Mouse (Mus musculus): ENCODE measurements at regions not wholly inside any gene's neighbourhood (a gene's known extent, or its start where the extent isn't known, plus 50 kb on each side); places are given as distances from the start of the nearest gene placed in this dataset.

GRCm38 (mm10) chr2:74349809-74350208 lies 229.4 kb downstream of the Lnpk start:
- Histone ChIP-seq H3K9ac (no peak overlapping the region), H3K4me2 (no peak overlapping the region), H3K4me1 (replicated peaks) (no peaks in the 10 kb centered on the region; the same call in 1 of the 2 replicates), H3K27me3 (no peaks in the 10 kb centered on the region), H3K27ac (no peak overlapping the region), H3K36me3 (no peaks in the 10 kb centered on the region), H3K9me3 (replicated peaks) (no peaks in the 10 kb centered on the region), H3K4me3 (no peak overlapping the region)
- WGBS: 75% methylated on average over 6 of the region's 6 CpGs
- ATAC-seq (replicated peaks; ENCODE audit: insufficient number of reproducible peaks, insufficient read depth, low FRiP score, low read depth): no peak

GRCm38 (mm10) chr2:74306301-74306700 lies 272.9 kb downstream of the Lnpk start:
- 76% methylated on average over 9 of the region's 9 CpGs for WGBS

GRCm38 (mm10) chr2:74300885-74301451 lies 278.3 kb downstream of the Lnpk start:
- no peak overlapping the region for H3K9ac ChIP-seq
- WGBS: 19% methylated on average over 9 of the region's 9 CpGs
- H3K9me3 ChIP-seq (replicated peaks): no peaks in the 10 kb centered on the region

More at GRCm38 (mm10) chr2:74306301-74306700, 272.9 kb downstream of the Lnpk start:
- no peak overlapping the region for H3K4me2 ChIP-seq
- no peaks in the 10 kb centered on the region for H3K4me1 ChIP-seq (replicated peaks)
- no peak overlapping the region for H3K4me3 ChIP-seq
- H3K27me3 ChIP-seq: peaks cover 5% of the 10 kb centered on the region; the same call in 1 of the 2 replicates
- no peaks in the 10 kb centered on the region for H3K9me3 ChIP-seq (replicated peaks)
- H3K9ac ChIP-seq: no peak overlapping the region
- ATAC-seq (replicated peaks; ENCODE audit: insufficient number of reproducible peaks, insufficient read depth, low FRiP score, low read depth): no peak
- no peak overlapping the region for H3K27ac ChIP-seq
- no peaks in the 10 kb centered on the region for H3K36me3 ChIP-seq

GRCm38 (mm10) chr2:74300366-74300791 lies 278.9 kb downstream of the Lnpk start:
- 1% methylated on average over 11 of the region's 11 CpGs for WGBS
- Histone ChIP-seq H3K9ac (no peak overlapping the region), H3K4me1 (replicated peaks) (peaks cover 4% of the 10 kb centered on the region; the same call in 1 of the 2 replicates), H3K27ac (no peak overlapping the region), H3K4me3 (peak overlapping the region; percentile 44), H3K4me2 (peak overlapping the region; percentile 69), H3K9me3 (replicated peaks) (no peaks in the 10 kb centered on the region), H3K36me3 (no peaks in the 10 kb centered on the region), H3K27me3 (peaks cover 12% of the 10 kb centered on the region; the same call in 1 of the 2 replicates)
- ATAC-seq (replicated peaks; ENCODE audit: insufficient number of reproducible peaks, insufficient read depth, low FRiP score, low read depth): no peak

More at GRCm38 (mm10) chr2:74300885-74301451, 278.3 kb downstream of the Lnpk start:
- H3K4me3 ChIP-seq: peak overlapping the region; percentile 44
- peaks cover 12% of the 10 kb centered on the region; the same call in 1 of the 2 replicates for H3K27me3 ChIP-seq
- H3K4me2 ChIP-seq: peak overlapping the region; percentile 69
- no peaks in the 10 kb centered on the region for H3K36me3 ChIP-seq
- ATAC-seq (replicated peaks; ENCODE audit: insufficient number of reproducible peaks, insufficient read depth, low FRiP score, low read depth): no peak
- peaks cover 4% of the 10 kb centered on the region; the same call in 1 of the 2 replicates for H3K4me1 ChIP-seq (replicated peaks)
- no peak overlapping the region for H3K27ac ChIP-seq

- 83% methylated on average over 7 of the region's 7 CpGs for whole genome bisulfite sequencing
- Histone ChIP-seq H3K36me3 (no peaks in the 10 kb centered on the region), H3K27me3 (peaks cover 1% of the 10 kb centered on the region; the same call in 1 of the 2 replicates), H3K4me2 (no peak overlapping the region), H3K9me3 (replicated peaks) (no peaks in the 10 kb centered on the region), H3K27ac (no peak overlapping the region), H3K4me1 (replicated peaks) (no peaks in the 10 kb centered on the region), H3K9ac (no peak overlapping the region), H3K4me3 (no peak overlapping the region)
- ATAC-seq (replicated peaks; ENCODE audit: insufficient number of reproducible peaks, insufficient read depth, low FRiP score, low read depth): no peak
Observed at GRCm38 (mm10) chr2:74292641-74293040, 286.6 kb downstream of the Lnpk start.

- H3K36me3 ChIP-seq: no peaks in the 10 kb centered on the region
- no peak overlapping the region for H3K27ac ChIP-seq
- no peak overlapping the region for H3K9ac ChIP-seq
- no peaks in the 10 kb centered on the region for H3K9me3 ChIP-seq (replicated peaks)
- H3K27me3 ChIP-seq: no peaks in the 10 kb centered on the region
- H3K4me2 ChIP-seq: no peak overlapping the region
- H3K4me3 ChIP-seq: no peak overlapping the region
- no peaks in the 10 kb centered on the region for H3K4me1 ChIP-seq (replicated peaks)
- WGBS: 71% methylated on average over 8 of the region's 8 CpGs
- no peak for ATAC-seq (replicated peaks; ENCODE audit: insufficient number of reproducible peaks, insufficient read depth, low FRiP score, low read depth)
Observed at GRCm38 (mm10) chr2:74291416-74292396, 287.5 kb downstream of the Lnpk start.

GRCm38 (mm10) chr2:74285624-74286023 lies 293.6 kb downstream of the Lnpk start:
- no peaks in the 10 kb centered on the region for H3K9me3 ChIP-seq (replicated peaks)
- no peaks in the 10 kb centered on the region for H3K4me1 ChIP-seq (replicated peaks)
- no peak overlapping the region for H3K9ac ChIP-seq
- no peak for ATAC-seq (replicated peaks; ENCODE audit: insufficient number of reproducible peaks, insufficient read depth, low FRiP score, low read depth)
- no peak overlapping the region for H3K4me3 ChIP-seq
- no peaks in the 10 kb centered on the region for H3K36me3 ChIP-seq
- no peak overlapping the region for H3K4me2 ChIP-seq
- H3K27ac ChIP-seq: no peak overlapping the region
- no peaks in the 10 kb centered on the region for H3K27me3 ChIP-seq
- WGBS: 88% methylated on average over 4 of the region's 4 CpGs

- H3K9ac ChIP-seq: no peak overlapping the region
- no peaks in the 10 kb centered on the region for H3K9me3 ChIP-seq (replicated peaks)
- ATAC-seq (replicated peaks; ENCODE audit: insufficient number of reproducible peaks, insufficient read depth, low FRiP score, low read depth): no peak
- H3K4me2 ChIP-seq: no peak overlapping the region
- WGBS: 85% methylated on average over 6 of the region's 6 CpGs
- no peaks in the 10 kb centered on the region for H3K4me1 ChIP-seq (replicated peaks)
- no peaks in the 10 kb centered on the region for H3K27me3 ChIP-seq
- no peaks in the 10 kb centered on the region for H3K36me3 ChIP-seq
- no peak overlapping the region for H3K4me3 ChIP-seq
- no peak overlapping the region for H3K27ac ChIP-seq
Observed at GRCm38 (mm10) chr2:74264963-74265362, 314.3 kb downstream of the Lnpk start.

- no peak for ATAC-seq (replicated peaks; ENCODE audit: insufficient number of reproducible peaks, insufficient read depth, low FRiP score, low read depth)
- H3K27ac ChIP-seq: no peak overlapping the region
- no peaks in the 10 kb centered on the region for H3K4me1 ChIP-seq (replicated peaks)
- no peak overlapping the region for H3K4me2 ChIP-seq
- H3K4me3 ChIP-seq: no peak overlapping the region
- H3K9ac ChIP-seq: no peak overlapping the region
- H3K9me3 ChIP-seq (replicated peaks): no peaks in the 10 kb centered on the region
- H3K27me3 ChIP-seq: no peaks in the 10 kb centered on the region
- H3K36me3 ChIP-seq: no peaks in the 10 kb centered on the region
- 49% methylated on average over 8 of the region's 8 CpGs for WGBS
Observed at GRCm38 (mm10) chr2:74257034-74257781, 322.0 kb downstream of the Lnpk start.

GRCm38 (mm10) chr2:74247521-74247920 lies 331.7 kb downstream of the Lnpk start:
- Histone ChIP-seq H3K27ac (no peak overlapping the region), H3K27me3 (no peaks in the 10 kb centered on the region), H3K9ac (no peak overlapping the region), H3K4me2 (no peak overlapping the region), H3K9me3 (replicated peaks) (no peaks in the 10 kb centered on the region), H3K36me3 (no peaks in the 10 kb centered on the region), H3K4me1 (replicated peaks) (peaks cover 5% of the 10 kb centered on the region; the same call in 1 of the 2 replicates), H3K4me3 (no peak overlapping the region)
- no peak for ATAC-seq (replicated peaks; ENCODE audit: insufficient number of reproducible peaks, insufficient read depth, low FRiP score, low read depth)
- 89% methylated on average over 3 of the region's 3 CpGs for WGBS

GRCm38 (mm10) chr2:74246631-74247030 lies 332.6 kb downstream of the Lnpk start:
- Histone ChIP-seq H3K4me1 (replicated peaks) (peaks cover 5% of the 10 kb centered on the region; the same call in 1 of the 2 replicates), H3K4me2 (no peak overlapping the region), H3K9me3 (replicated peaks) (no peaks in the 10 kb centered on the region), H3K9ac (no peak overlapping the region), H3K27ac (no peak overlapping the region), H3K36me3 (no peaks in the 10 kb centered on the region), H3K27me3 (no peaks in the 10 kb centered on the region), H3K4me3 (no peak overlapping the region)
- 77% methylated on average over 4 of the region's 4 CpGs for WGBS
- ATAC-seq (replicated peaks; ENCODE audit: insufficient number of reproducible peaks, insufficient read depth, low FRiP score, low read depth): no peak
